Mouse (Mus musculus) liver, postnatal 0 days (tissue): ENCODE measurements around the gene Chtf18. TPM values are rescaled to one million over a fixed set of nuclear protein-coding genes. Genes with fewer than 3 reads are reported as not detected.

Experiments
- ATAC-seq: fragments of 200-750 bp; cut with Nextera tagmentation; 2 replicates; pipeline ENCODE4 v1.8.0; 2017; ENCODE audit warnings: mild to moderate bottlenecking, moderate library complexity
- DNase-seq: peaks from one replicate; pipeline ENCODE4 v3.0.0-alpha.2; 2016
- H3K27ac ChIP-seq: fragments of 300-500 bp; sonication (generic); 2 replicates; pipeline ENCODE4 v1.5.1; 2014; ENCODE audit warnings: antibody characterized with exemption, moderate library complexity, mild to moderate bottlenecking, low read depth
- H3K27me3 ChIP-seq: fragments of 300-500 bp; sonication (generic); 2 replicates; pipeline ENCODE4 v1.6.1; 2014; ENCODE audit warnings: low read length, control low read depth, mixed read lengths; ENCODE audit not compliant: insufficient read depth
- H3K36me3 ChIP-seq: fragments of 300-500 bp; sonication (generic); replicated peaks from 2 replicates; pipeline ENCODE4 v1.6.1; 2014; ENCODE audit warnings: mild to moderate bottlenecking, control low read depth, low read length, moderate library complexity, mixed read lengths; ENCODE audit not compliant: insufficient read depth
- H3K4me1 ChIP-seq: fragments of 300-500 bp; sonication (generic); 2 replicates; pipeline ENCODE4 v1.6.1; 2014; ENCODE audit warnings: antibody characterized with exemption, mild to moderate bottlenecking, control low read depth; ENCODE audit not compliant: insufficient read depth
- H3K4me2 ChIP-seq: fragments of 300-500 bp; sonication (generic); 2 replicates; pipeline ENCODE4 v1.6.1; 2014; ENCODE audit warnings: low read depth, mild to moderate bottlenecking, low read length, moderate library complexity, mixed read lengths
- H3K4me3 ChIP-seq: fragments of 300-500 bp; sonication (generic); 2 replicates; pipeline ENCODE4 v1.5.1; 2014; ENCODE audit warnings: low read depth, low read length
- H3K9ac ChIP-seq: fragments of 300-500 bp; sonication (generic); replicated peaks from 2 replicates; pipeline ENCODE4 v1.6.1; 2014; ENCODE audit warnings: mild to moderate bottlenecking, moderate library complexity
- H3K9me3 ChIP-seq: fragments of 300-500 bp; sonication (generic); 2 replicates; pipeline ENCODE4 v1.6.1; 2016; ENCODE audit warnings: mild to moderate bottlenecking, control low read depth, low read length, mixed read lengths
- CTCF ChIP-seq: sonication (generic); IDR thresholded peaks from 2 replicates; pipeline ENCODE4 v1.5.1; 2016; ENCODE audit warnings: antibody characterized with exemption, low read depth
- EP300 ChIP-seq: IDR thresholded peaks from 2 replicates; pipeline ENCODE4 v1.6.1; 2016; ENCODE audit warnings: antibody characterized with exemption, low read depth, mild to moderate bottlenecking
- WGBS: fragments of 180-500 bp; shearing (Covaris S2); extraction: QIAGEN DNeasy Blood & Tissue Kit; methylation state at CpG from one replicate; pipeline ENCODE4 v1.1.7; 2014; ENCODE audit not compliant: insufficient replicate concordance; 5-methylcytosine and 5-hydroxymethylcytosine counted together
- polyA plus RNA-seq: library from polyadenylated mRNA; unstranded; fragments of >200 nt; fragmentation: Nextera tagmentation; extraction: Ambion mirVana; gene quantifications from 2 replicates; pipeline ENCODE4 v1.2.1, GENCODE M21; 2015

The Chtf18 gene
- polyA plus RNA-seq, 1 experiment from 2014 or later, result 7.4 TPM

- Histone ChIP-seq H3K27ac (no peak overlapping the region), H3K4me1 (no peaks in the 10 kb centered on the region), H3K9me3 (no peaks in the 10 kb centered on the region), H3K27me3 (0 out of 2 replicates have a peak, but pooled peaks cover 3% of the 10 kb centered on the region), H3K9ac (no peak overlapping the region), H3K4me3 (no peak overlapping the region), H3K4me2 (no peak overlapping the region), H3K36me3 (no peaks in the 10 kb centered on the region)
- 51% methylated on average over 4 of the region's 4 CpGs for WGBS
- peak; percentile 7 for DNase-seq
- TF ChIP-seq EP300 (no peak), CTCF (no peak)
- no peak for ATAC-seq
Observed at GRCm38 (mm10) chr17:25761561-25761970, 34.3 kb upstream of the Chtf18 start.

GRCm38 (mm10) chr17:25760148-25760547 is 32.9 kb upstream of the Chtf18 start:
- WGBS, result 61% methylated on average over 8 of the region's 8 CpGs
- no peak for DNase-seq
- H3K9ac ChIP-seq, result no peak overlapping the region
- H3K27ac ChIP-seq, result no peak overlapping the region
- H3K9me3 ChIP-seq, result no peaks in the 10 kb centered on the region
- H3K4me3 ChIP-seq, result no peak overlapping the region
- no peak for ATAC-seq
- TF ChIP-seq EP300 (no peak), CTCF (no peak)
- H3K27me3 ChIP-seq, result 0 out of 2 replicates have a peak, but pooled peaks cover 3% of the 10 kb centered on the region
- no peak overlapping the region for H3K4me2 ChIP-seq
- H3K4me1 ChIP-seq, result no peaks in the 10 kb centered on the region
- H3K36me3 ChIP-seq, result no peaks in the 10 kb centered on the region

- Histone ChIP-seq H3K36me3 (no peaks in the 10 kb centered on the region), H3K27ac (no peak overlapping the region), H3K4me2 (no peak overlapping the region), H3K4me3 (no peak overlapping the region), H3K27me3 (0 out of 2 replicates have a peak, but pooled peaks cover 3% of the 10 kb centered on the region), H3K9ac (no peak overlapping the region), H3K9me3 (no peaks in the 10 kb centered on the region), H3K4me1 (no peaks in the 10 kb centered on the region)
- 55% methylated on average over 3 of the region's 3 CpGs for WGBS
- ATAC-seq, result no peak
- no peak for DNase-seq
- TF ChIP-seq EP300 (no peak), CTCF (no peak)
Observed at GRCm38 (mm10) chr17:25757691-25758090, 30.5 kb upstream of the Chtf18 start.

GRCm38 (mm10) chr17:25756378-25757242 is 29.4 kb upstream of the Chtf18 start:
- ATAC-seq, result peak; percentile 7; the same call in 1 of the 2 replicates
- 69% methylated on average over 9 of the region's 9 CpGs for WGBS
- TF ChIP-seq EP300, result no peak
- no peak for TF ChIP-seq CTCF
- Histone ChIP-seq H3K36me3 (no peaks in the 10 kb centered on the region), H3K27me3 (0 out of 2 replicates have a peak, but pooled peaks cover 3% of the 10 kb centered on the region), H3K27ac (no peak overlapping the region), H3K9ac (no peak overlapping the region), H3K4me2 (no peak overlapping the region), H3K4me3 (no peak overlapping the region), H3K4me1 (no peaks in the 10 kb centered on the region), H3K9me3 (no peaks in the 10 kb centered on the region)
- DNase-seq, result no peak

GRCm38 (mm10) chr17:25755627-25756377 is 28.6 kb upstream of the Chtf18 start:
- Histone ChIP-seq H3K27ac (no peak overlapping the region), H3K27me3 (0 out of 2 replicates have a peak, but pooled peaks cover 3% of the 10 kb centered on the region), H3K4me2 (no peak overlapping the region), H3K9me3 (no peaks in the 10 kb centered on the region), H3K4me3 (no peak overlapping the region), H3K4me1 (no peaks in the 10 kb centered on the region), H3K9ac (no peak overlapping the region), H3K36me3 (no peaks in the 10 kb centered on the region)
- ATAC-seq (0 out of 2 replicates have a peak, but pooled peaks have one; percentile 15), DNase-seq (no peak)
- 39% methylated on average over 4 of the region's 4 CpGs for WGBS
- TF ChIP-seq CTCF (no peak), EP300 (no peak)

GRCm38 (mm10) chr17:25755086-25755485 is 27.9 kb upstream of the Chtf18 start:
- no peak for DNase-seq
- no peak for TF ChIP-seq CTCF
- TF ChIP-seq EP300, result no peak
- no peak overlapping the region for H3K4me3 ChIP-seq
- no peak overlapping the region for H3K4me2 ChIP-seq
- no peaks in the 10 kb centered on the region for H3K9me3 ChIP-seq
- H3K36me3 ChIP-seq, result no peaks in the 10 kb centered on the region
- WGBS, result 72% methylated on average over 4 of the region's 4 CpGs
- no peaks in the 10 kb centered on the region for H3K4me1 ChIP-seq
- H3K9ac ChIP-seq, result no peak overlapping the region
- no peak for ATAC-seq
- 0 out of 2 replicates have a peak, but pooled peaks cover 3% of the 10 kb centered on the region for H3K27me3 ChIP-seq
- H3K27ac ChIP-seq, result no peak overlapping the region
